Mouse (Mus musculus) liver, embryonic 11.5 days (tissue): ENCODE results near the gene Ppfibp2. TPM values are rescaled to one million over a fixed set of nuclear protein-coding genes. Genes with fewer than 3 reads are reported as not detected.

ENCODE experiments used
- ATAC-seq: fragments of 200-750 bp; cut with Nextera tagmentation; replicated peaks from 2 replicates; pipeline ENCODE4 v1.8.0; 2017; ENCODE audit warnings: moderate number of reproducible peaks, mild to moderate bottlenecking, moderate TSS enrichment, moderate library complexity; ENCODE audit not compliant: low FRiP score
- DNase-seq: peaks from one replicate; pipeline ENCODE4 v3.0.0-alpha.2; 2017; ENCODE audit warnings: low spot score
- H3K27ac ChIP-seq: fragments of 300-500 bp; sonication (generic); 2 replicates; pipeline ENCODE4 v1.5.1; 2014; ENCODE audit warnings: mild to moderate bottlenecking, low read depth, low read length, control low read depth
- H3K27me3 ChIP-seq: fragments of 300-500 bp; sonication (generic); replicated peaks from 2 replicates; pipeline ENCODE4 v1.6.1; 2014; ENCODE audit warnings: low read length, mixed read lengths; ENCODE audit not compliant: control insufficient read depth, insufficient read depth
- H3K36me3 ChIP-seq: fragments of 300-500 bp; sonication (generic); 2 replicates; pipeline ENCODE4 v1.6.1; 2014; ENCODE audit warnings: mild to moderate bottlenecking, low read length, moderate library complexity, mixed read lengths; ENCODE audit not compliant: control insufficient read depth, insufficient read depth
- H3K4me1 ChIP-seq: fragments of 300-500 bp; sonication (generic); replicated peaks from 2 replicates; pipeline ENCODE4 v1.6.1; 2014; ENCODE audit warnings: low read length, mixed read lengths; ENCODE audit not compliant: control insufficient read depth, insufficient read depth
- H3K4me2 ChIP-seq: fragments of 300-500 bp; sonication (generic); 2 replicates; pipeline ENCODE4 v1.6.1; 2014; ENCODE audit warnings: mild to moderate bottlenecking, control low read depth, moderate library complexity
- H3K4me3 ChIP-seq: fragments of 300-500 bp; sonication (generic); 2 replicates; pipeline ENCODE4 v1.5.1; 2014; ENCODE audit warnings: low read depth, low read length, control low read depth
- H3K9ac ChIP-seq: fragments of 300-500 bp; sonication (generic); 2 replicates; pipeline ENCODE4 v1.6.1; 2014; ENCODE audit warnings: low read depth, low read length, control low read depth
- H3K9me3 ChIP-seq: fragments of 300-500 bp; sonication (generic); 2 replicates; pipeline ENCODE4 v1.6.1; 2016; ENCODE audit warnings: low read length, inconsistent platforms, mixed read lengths; ENCODE audit not compliant: control insufficient read depth
- WGBS: fragments of 180-500 bp; shearing (Covaris S2); extraction: QIAGEN DNeasy Blood & Tissue Kit; methylation state at CpG from one replicate; pipeline ENCODE4 v1.1.7; 2014; 5-methylcytosine and 5-hydroxymethylcytosine counted together
- polyA plus RNA-seq: library from polyadenylated mRNA; unstranded; fragments of >200 nt; fragmentation: Nextera tagmentation; extraction: Ambion mirVana; gene quantifications from 2 replicates; pipeline ENCODE4 v1.2.1, GENCODE M21; 2014

The Ppfibp2 gene
- polyA plus RNA-seq, 1 experiment from 2014 or later: 9.1 TPM

DNA sequence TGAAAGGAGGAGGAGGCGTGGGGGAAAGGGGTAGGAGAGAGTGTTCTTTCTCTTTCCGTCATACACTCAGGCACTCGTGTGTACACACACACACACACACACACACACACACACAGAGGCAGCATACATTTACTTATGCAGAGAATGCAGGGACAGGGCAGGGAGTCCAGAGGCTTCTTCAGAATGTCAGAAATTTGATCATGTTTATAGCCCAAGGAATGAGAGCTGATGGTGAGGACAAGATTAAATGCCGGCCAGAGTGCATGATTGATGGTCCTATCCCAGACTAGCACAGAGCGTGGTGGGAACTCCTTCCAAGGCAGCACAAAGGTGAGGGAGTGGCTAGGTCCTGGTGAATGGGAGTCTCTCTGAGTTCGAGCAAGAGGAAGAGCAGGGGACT lies 96.5 kb downstream of the Ppfibp2 start:
- 0 out of 2 replicates have a peak, but pooled peaks cover 2% of the 10 kb centered on the region for H3K27me3 ChIP-seq
- WGBS: 55% methylated on average over 6 of the region's 6 CpGs
- no peak overlapping the region for H3K4me3 ChIP-seq
- H3K36me3 ChIP-seq: no peaks in the 10 kb centered on the region
- H3K27ac ChIP-seq: 0 out of 2 replicates have a peak overlapping the region, but pooled peaks have one; percentile 7
- H3K9me3 ChIP-seq: no peaks in the 10 kb centered on the region
- DNase-seq (no peak), ATAC-seq (no peak)
- no peaks in the 10 kb centered on the region; the same call in 1 of the 2 replicates for H3K4me1 ChIP-seq
- no peak overlapping the region for H3K9ac ChIP-seq
- no peak overlapping the region for H3K4me2 ChIP-seq

DNA sequence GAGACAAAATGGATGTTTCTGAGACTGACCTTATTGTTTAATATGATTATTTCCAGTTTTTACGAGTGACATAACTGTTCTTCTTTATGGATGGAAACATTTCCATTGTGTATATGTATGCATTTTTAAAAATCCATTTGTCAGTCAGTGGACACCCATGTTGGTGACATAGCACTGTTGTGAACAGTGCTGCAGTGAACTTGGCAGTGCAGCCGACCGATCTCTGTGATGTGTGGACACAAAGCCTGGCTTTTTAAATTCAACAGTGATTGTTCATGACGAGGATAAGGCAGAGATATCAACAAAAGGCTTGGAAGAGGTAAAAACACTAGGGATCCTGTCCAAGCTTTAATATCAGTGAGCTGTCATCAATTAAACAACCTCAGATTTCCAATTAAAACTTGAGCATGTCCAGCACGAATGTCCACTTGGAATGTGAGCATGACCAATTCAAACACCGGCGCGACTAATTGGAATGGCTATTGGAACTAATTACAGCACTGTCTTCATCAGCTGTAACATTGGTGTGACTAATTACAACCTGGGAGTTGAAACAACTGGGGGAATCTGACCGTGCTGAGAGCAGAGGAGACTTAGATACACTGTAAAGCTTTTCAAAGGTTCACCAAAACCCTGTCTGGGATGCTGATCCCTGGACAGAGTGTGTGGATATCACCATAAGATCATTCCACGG lies 99.4 kb downstream of the Ppfibp2 start:
- no peak overlapping the region for H3K27ac ChIP-seq
- no peak overlapping the region for H3K4me3 ChIP-seq
- no peak for DNase-seq
- no peak overlapping the region for H3K9ac ChIP-seq
- WGBS: 76% methylated on average over 10 of the region's 10 CpGs
- no peaks in the 10 kb centered on the region; the same call in 1 of the 2 replicates for H3K4me1 ChIP-seq
- no peak for ATAC-seq
- 0 out of 2 replicates have a peak, but pooled peaks cover 2% of the 10 kb centered on the region for H3K27me3 ChIP-seq
- H3K4me2 ChIP-seq: no peak overlapping the region
- H3K36me3 ChIP-seq: no peaks in the 10 kb centered on the region
- H3K9me3 ChIP-seq: no peaks in the 10 kb centered on the region

DNA sequence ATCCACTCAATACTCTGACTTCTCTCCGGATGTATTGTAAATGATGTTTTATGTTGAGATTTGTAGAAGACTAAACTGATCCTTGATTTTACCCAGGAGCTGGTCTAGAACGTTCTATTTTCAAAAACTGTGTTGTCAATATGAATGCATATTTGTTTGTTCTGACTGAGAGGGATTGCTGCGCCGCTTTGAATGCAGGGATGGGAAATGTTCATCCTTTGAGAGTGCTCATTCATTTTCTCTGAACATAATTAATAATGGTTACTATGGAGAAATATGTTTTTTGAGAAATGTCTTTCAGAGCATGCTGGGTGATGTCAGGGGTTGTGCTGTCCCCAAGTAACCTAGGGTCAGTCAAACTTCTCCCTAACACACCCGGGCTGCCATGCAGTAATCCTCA lies 102.1 kb downstream of the Ppfibp2 start:
- H3K27me3 ChIP-seq: 0 out of 2 replicates have a peak, but pooled peaks cover 2% of the 10 kb centered on the region
- no peaks in the 10 kb centered on the region; the same call in 1 of the 2 replicates for H3K4me1 ChIP-seq
- no peak overlapping the region for H3K9ac ChIP-seq
- no peak overlapping the region for H3K4me2 ChIP-seq
- DNase-seq: no peak
- ATAC-seq: no peak
- no peak overlapping the region for H3K27ac ChIP-seq
- no peaks in the 10 kb centered on the region for H3K9me3 ChIP-seq
- 88% methylated on average over 5 of the region's 5 CpGs for WGBS
- no peaks in the 10 kb centered on the region for H3K36me3 ChIP-seq
- H3K4me3 ChIP-seq: no peak overlapping the region

DNA sequence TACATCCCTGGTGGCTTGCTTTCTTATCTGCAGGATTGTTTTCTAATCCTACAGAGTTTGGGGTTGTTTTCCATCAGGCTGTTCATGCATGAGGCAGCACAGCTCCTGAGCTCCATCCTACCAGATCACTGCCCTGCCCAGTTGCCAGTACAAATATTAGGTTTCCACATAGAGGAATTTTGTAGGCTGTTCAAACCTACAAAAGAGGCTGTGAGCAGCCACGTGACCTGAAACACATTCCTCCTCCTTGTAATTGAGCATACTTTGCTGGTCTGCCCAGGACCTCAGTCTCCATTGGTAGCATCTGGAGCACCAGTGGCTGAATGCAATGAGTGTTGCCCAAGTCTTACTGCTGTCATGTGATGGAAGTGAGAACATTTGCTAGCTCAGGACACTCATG lies 104.9 kb downstream of the Ppfibp2 start:
- no peaks in the 10 kb centered on the region for H3K9me3 ChIP-seq
- DNase-seq (no peak), ATAC-seq (no peak)
- no peak overlapping the region for H3K4me2 ChIP-seq
- H3K4me1 ChIP-seq: no peaks in the 10 kb centered on the region
- H3K27ac ChIP-seq: no peak overlapping the region
- 62% methylated on average over 1 of the region's 1 CpGs for WGBS
- no peaks in the 10 kb centered on the region for H3K27me3 ChIP-seq
- H3K4me3 ChIP-seq: no peak overlapping the region
- no peak overlapping the region for H3K9ac ChIP-seq
- H3K36me3 ChIP-seq: no peaks in the 10 kb centered on the region

DNA sequence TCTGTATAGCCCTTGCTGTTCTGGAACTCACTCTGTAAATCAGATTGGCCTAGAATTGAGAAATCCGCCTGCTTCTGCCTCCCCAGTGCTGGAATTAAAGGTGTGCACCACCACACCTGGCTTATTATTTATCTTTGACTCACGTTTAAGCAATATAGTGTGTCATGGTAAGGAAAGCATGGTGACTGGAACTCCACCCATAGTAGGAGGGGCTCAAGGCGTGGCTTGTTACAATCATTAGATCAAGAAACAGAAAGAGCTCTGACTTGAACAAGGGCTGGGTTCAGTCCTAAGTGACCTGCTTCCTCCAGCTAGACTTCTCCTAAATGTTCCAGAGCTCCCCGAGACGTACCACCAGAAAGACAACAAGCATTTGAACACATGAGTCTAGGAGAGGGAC lies 105.6 kb downstream of the Ppfibp2 start:
- Histone ChIP-seq H3K36me3 (no peaks in the 10 kb centered on the region), H3K4me2 (no peak overlapping the region), H3K4me1 (no peaks in the 10 kb centered on the region), H3K9ac (no peak overlapping the region), H3K4me3 (no peak overlapping the region), H3K27me3 (no peaks in the 10 kb centered on the region), H3K9me3 (no peaks in the 10 kb centered on the region), H3K27ac (no peak overlapping the region)
- 73% methylated on average over 5 of the region's 5 CpGs for WGBS
- no peak for ATAC-seq
- DNase-seq: no peak

DNA sequence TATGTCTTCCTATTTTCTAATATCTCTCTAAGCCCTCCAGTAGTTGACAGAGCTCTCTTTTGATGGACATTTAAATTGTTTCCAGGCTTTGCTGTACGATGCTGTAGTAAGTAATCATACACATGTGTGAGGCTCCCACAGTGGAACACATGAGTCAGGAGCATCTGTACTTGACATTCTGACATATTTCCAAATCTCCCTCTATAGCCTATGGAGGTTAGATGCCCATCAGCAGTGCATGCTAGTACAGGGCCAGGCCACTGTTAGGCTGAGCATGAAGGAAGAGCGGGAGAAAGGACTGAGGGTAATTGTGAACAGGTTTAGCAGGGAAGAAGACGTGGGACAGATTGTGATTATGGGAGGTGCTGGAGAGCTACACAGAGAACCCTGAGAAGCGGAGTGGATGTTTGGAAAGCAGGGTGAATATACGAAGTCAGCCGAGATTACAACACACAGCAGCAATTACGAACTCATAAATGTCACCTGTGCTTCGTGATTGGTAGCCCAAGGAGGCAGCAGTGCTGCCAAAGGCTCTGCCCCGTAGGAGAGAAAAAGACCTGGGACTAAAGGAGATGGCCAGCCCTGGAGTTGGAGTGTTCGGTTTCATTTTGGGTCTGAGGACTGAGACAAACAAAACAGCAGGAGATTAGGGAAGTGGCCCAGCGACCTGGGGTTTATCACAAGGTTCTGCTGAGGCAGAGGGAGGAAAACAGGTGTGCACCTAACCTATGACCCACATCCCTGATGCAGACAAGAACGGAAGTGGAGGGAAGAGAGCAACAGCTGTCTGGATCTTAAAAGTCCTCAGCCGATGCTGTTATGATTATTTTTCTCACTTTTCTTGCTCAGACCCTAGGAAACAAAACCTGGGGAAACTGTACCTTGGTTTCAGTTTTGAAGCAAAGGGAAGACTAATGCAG lies 107.7 kb downstream of the Ppfibp2 start:
- 64% methylated on average over 13 of the region's 13 CpGs for WGBS
- DNase-seq: no peak
- no peak overlapping the region for H3K9ac ChIP-seq
- H3K4me2 ChIP-seq: no peak overlapping the region
- no peak overlapping the region for H3K4me3 ChIP-seq
- H3K27ac ChIP-seq: no peak overlapping the region
- no peaks in the 10 kb centered on the region for H3K9me3 ChIP-seq
- no peaks in the 10 kb centered on the region for H3K4me1 ChIP-seq
- H3K27me3 ChIP-seq: no peaks in the 10 kb centered on the region
- H3K36me3 ChIP-seq: no peaks in the 10 kb centered on the region
- ATAC-seq: no peak

DNA sequence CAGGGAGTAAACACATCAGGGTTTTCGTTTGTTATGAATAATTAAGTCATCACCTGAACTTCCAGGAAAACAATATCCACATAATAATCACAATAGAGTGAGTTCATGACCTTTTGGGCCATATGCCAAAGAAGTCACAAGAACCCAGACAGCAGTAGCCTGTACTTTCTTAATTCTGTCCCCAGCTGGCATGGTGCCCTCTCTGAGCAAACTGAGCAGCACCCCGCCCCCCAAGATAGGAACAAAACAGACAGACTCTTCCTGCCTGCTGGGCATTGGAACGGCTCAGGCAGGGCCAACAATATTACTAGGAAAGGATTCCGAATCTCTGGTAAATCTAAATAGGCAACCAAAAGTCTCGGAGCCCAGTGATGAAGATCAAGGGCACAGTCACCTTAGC lies 110.9 kb downstream of the Ppfibp2 start:
- no peaks in the 10 kb centered on the region for H3K36me3 ChIP-seq
- H3K27ac ChIP-seq: no peak overlapping the region
- H3K27me3 ChIP-seq: no peaks in the 10 kb centered on the region
- peaks cover 7% of the 10 kb centered on the region; the same call in 1 of the 2 replicates for H3K4me1 ChIP-seq
- DNase-seq (no peak), ATAC-seq (no peak)
- H3K9ac ChIP-seq: no peak overlapping the region
- WGBS: 80% methylated on average over 5 of the region's 5 CpGs
- no peak overlapping the region for H3K4me2 ChIP-seq
- no peak overlapping the region for H3K4me3 ChIP-seq
- no peaks in the 10 kb centered on the region for H3K9me3 ChIP-seq

DNA sequence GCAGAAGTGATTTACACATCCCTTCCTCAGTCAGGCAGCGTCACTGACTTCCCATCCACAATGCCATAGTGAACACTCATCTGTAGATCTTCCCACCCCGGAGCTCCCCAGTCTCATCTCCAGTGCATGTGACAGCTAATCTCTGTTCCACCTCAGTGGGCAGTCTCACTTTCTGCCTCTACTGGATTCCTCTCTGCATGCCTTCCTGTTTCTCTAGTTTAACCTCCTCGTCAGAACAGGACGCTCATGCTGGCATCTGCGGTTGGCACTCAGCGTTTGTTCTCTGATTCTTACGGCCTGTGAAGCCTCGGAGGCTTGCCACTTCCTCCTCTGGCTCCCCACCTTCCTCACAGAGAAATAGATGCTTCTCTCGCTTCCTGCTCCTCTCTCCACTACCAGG lies 112.6 kb downstream of the Ppfibp2 start:
- Histone ChIP-seq H3K4me3 (no peak overlapping the region), H3K27me3 (no peaks in the 10 kb centered on the region), H3K27ac (no peak overlapping the region), H3K4me2 (no peak overlapping the region), H3K9ac (no peak overlapping the region), H3K4me1 (peaks cover 7% of the 10 kb centered on the region; the same call in 1 of the 2 replicates), H3K36me3 (no peaks in the 10 kb centered on the region), H3K9me3 (no peaks in the 10 kb centered on the region)
- WGBS: 55% methylated on average over 9 of the region's 9 CpGs
- DNase-seq (no peak), ATAC-seq (no peak)
